Mouse (Mus musculus): Measurements from ENCODE around the gene Tln2.

- TF ChIP-seq MAX (IDR thresholded peaks at IDR 0.05) (no peak), CTCF (IDR thresholded peaks at IDR 0.05; ENCODE audit: control insufficient read depth, insufficient read depth, insufficient read length) (no peak), MYOD1 (IDR thresholded peaks at IDR 0.05; ENCODE audit: control insufficient read depth, insufficient read length, low read depth) (no peak), USF1 (IDR thresholded peaks at IDR 0.05; ENCODE audit: low read depth) (no peak), CEBPB (IDR thresholded peaks at IDR 0.05; ENCODE audit: low read depth) (no peak), MYOG (IDR thresholded peaks at IDR 0.05; ENCODE audit: control insufficient read depth, extremely low read depth, insufficient read length) (no peak)
Measured at GRCm38 (mm10) chr9:67184556-67184955, 374.9 kb downstream of the Tln2 start.

Measured in C2C12 (cell line).